Mouse (Mus musculus): ENCODE results near the gene Pot1b.

DNA sequence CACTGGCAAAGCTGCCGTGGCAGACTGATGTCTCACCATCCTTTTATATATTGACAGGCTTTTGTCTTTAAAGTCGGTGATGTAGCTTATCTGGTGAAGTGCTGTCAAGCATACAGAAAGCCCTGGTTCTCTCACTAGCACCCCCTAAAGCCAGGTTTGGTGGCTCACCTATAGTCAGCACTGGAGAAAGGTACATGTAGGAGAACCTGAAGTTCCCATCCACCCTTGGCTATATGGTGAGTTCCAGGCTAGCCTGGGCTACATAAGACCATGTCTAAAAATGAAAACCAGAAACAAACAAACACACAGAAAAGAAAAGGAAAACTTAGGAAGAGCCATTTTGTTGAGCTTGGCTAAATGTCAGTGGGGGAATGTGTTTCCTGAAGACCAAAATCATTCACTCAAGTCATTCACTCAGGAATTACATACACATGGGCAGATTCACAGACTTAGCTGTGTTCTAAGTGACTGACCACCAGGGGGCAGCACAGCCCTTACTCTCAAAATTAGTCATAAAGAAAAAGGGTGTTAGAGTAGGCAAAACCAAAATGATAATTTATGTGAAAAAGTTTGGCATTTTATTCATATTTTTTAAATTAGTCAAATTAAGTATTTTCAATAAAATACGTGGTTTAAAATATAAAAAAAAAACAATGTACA lies 10.1 kb downstream of the Pot1b start:
- TF ChIP-seq CTCF (IDR thresholded peaks at IDR 0.05; ENCODE audit: extremely low read depth, insufficient read length, insufficient replicate concordance, low read depth, low read length) = no peak
- TF ChIP-seq POLR2A (IDR thresholded peaks at IDR 0.05; ENCODE audit: low read depth, low read length) = no peak

Data from small intestine, adult 2 months (tissue).